Mouse (Mus musculus) intestine, postnatal 0 days (tissue): ENCODE measurements around the gene Dok3. TPM values are rescaled to one million over a fixed set of nuclear protein-coding genes. Genes with fewer than 3 reads are reported as not detected.
A peak's percentile ranks its signal among the peaks of the same experiment; 100 is the strongest.

ENCODE experiments used
- ATAC-seq: fragments of 200-750 bp; cut with Nextera tagmentation; 2 replicates; pipeline ENCODE4 v1.8.0; 2017; ENCODE audit warnings: mild to moderate bottlenecking, moderate TSS enrichment, moderate library complexity
- H3K27ac ChIP-seq: fragments of 300-500 bp; sonication (generic); 2 replicates; pipeline ENCODE4 v1.5.1; 2014; ENCODE audit warnings: mild to moderate bottlenecking, low read depth, low read length, moderate library complexity
- H3K27me3 ChIP-seq: fragments of 300-500 bp; sonication (generic); replicated peaks from 2 replicates; pipeline ENCODE4 v1.6.1; 2014; ENCODE audit warnings: low read length, mixed read lengths; ENCODE audit not compliant: control insufficient read depth, insufficient read depth
- H3K36me3 ChIP-seq: fragments of 300-500 bp; sonication (generic); 2 replicates; pipeline ENCODE4 v1.6.1; 2014; ENCODE audit warnings: mild to moderate bottlenecking, moderate library complexity; ENCODE audit not compliant: control insufficient read depth, insufficient read depth
- H3K4me1 ChIP-seq: fragments of 300-500 bp; sonication (generic); replicated peaks from 2 replicates; pipeline ENCODE4 v1.6.1; 2014; ENCODE audit warnings: antibody characterized with exemption, low read length, mixed read lengths; ENCODE audit not compliant: control insufficient read depth, insufficient read depth
- H3K4me2 ChIP-seq: fragments of 300-500 bp; sonication (generic); replicated peaks from 2 replicates; pipeline ENCODE4 v1.6.1; 2014; ENCODE audit warnings: low read depth, mild to moderate bottlenecking, moderate library complexity
- H3K4me3 ChIP-seq: fragments of 300-500 bp; sonication (generic); 2 replicates; pipeline ENCODE4 v1.5.1; 2014; ENCODE audit warnings: low read depth, low read length
- H3K9ac ChIP-seq: fragments of 300-500 bp; sonication (generic); 2 replicates; pipeline ENCODE4 v1.6.1; 2014; ENCODE audit warnings: mild to moderate bottlenecking, low read depth, low read length
- H3K9me3 ChIP-seq: fragments of 300-500 bp; sonication (generic); 2 replicates; pipeline ENCODE4 v1.6.1; 2016; ENCODE audit warnings: mixed run types; ENCODE audit not compliant: control insufficient read depth
- CTCF ChIP-seq: sonication (generic); IDR thresholded peaks from 2 replicates; pipeline ENCODE4 v1.5.1; 2016; ENCODE audit warnings: low read depth, mild to moderate bottlenecking, control low read depth, antibody characterized with exemption, moderate library complexity
- WGBS: fragments of 180-500 bp; shearing (Covaris S2); extraction: QIAGEN DNeasy Blood & Tissue Kit; methylation state at CpG from one replicate; pipeline ENCODE4 v1.1.7; 2014; 5-methylcytosine and 5-hydroxymethylcytosine counted together
- polyA plus RNA-seq: library from polyadenylated mRNA; unstranded; fragments of >200 nt; fragmentation: Nextera tagmentation; extraction: Ambion mirVana; gene quantifications from 2 replicates; pipeline ENCODE4 v1.2.1, GENCODE M21; 2015

The Dok3 gene
- polyA plus RNA-seq, 1 experiment from 2014 or later: 1.6 TPM

DNA sequence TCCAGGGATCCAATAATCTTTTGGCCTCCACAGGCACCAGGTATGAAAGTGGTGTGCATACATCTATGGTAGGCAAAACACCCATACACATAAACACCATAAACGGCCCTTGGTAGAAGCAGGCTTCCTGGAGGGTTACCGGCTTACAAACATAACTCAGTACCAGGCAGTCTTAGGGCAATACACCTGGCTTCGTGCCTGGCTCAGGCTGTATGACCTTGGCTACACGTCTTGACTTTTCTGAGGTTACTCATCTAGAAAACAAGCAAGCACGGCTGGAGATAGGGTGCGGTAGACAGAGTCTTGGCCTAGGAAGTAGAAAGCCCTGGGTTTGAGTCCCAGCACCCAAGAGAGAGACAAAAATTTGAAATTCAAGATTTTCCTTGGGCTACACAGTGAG lies 32.4 kb downstream of the Dok3 start:
- Histone ChIP-seq H3K9ac (no peak overlapping the region), H3K4me3 (no peak overlapping the region), H3K27ac (no peak overlapping the region), H3K27me3 (no peaks in the 10 kb centered on the region), H3K9me3 (no peaks in the 10 kb centered on the region), H3K36me3 (peaks cover 30% of the 10 kb centered on the region), H3K4me2 (no peak overlapping the region), H3K4me1 (no peaks in the 10 kb centered on the region)
- no peak for ATAC-seq
- TF ChIP-seq CTCF: no peak
- WGBS: 77% methylated on average over 6 of the region's 6 CpGs

- 65% methylated on average over 4 of the region's 4 CpGs for WGBS
- Histone ChIP-seq H3K27me3 (0 out of 2 replicates have a peak, but pooled peaks cover 4% of the 10 kb centered on the region), H3K4me2 (no peak overlapping the region), H3K27ac (no peak overlapping the region), H3K9ac (no peak overlapping the region), H3K4me3 (no peak overlapping the region), H3K4me1 (no peaks in the 10 kb centered on the region), H3K9me3 (no peaks in the 10 kb centered on the region), H3K36me3 (peaks cover 23% of the 10 kb centered on the region)
- ATAC-seq: no peak
- no peak for TF ChIP-seq CTCF
Observed at GRCm38 (mm10) chr13:55495702-55496101, 33.4 kb downstream of the Dok3 start.

DNA sequence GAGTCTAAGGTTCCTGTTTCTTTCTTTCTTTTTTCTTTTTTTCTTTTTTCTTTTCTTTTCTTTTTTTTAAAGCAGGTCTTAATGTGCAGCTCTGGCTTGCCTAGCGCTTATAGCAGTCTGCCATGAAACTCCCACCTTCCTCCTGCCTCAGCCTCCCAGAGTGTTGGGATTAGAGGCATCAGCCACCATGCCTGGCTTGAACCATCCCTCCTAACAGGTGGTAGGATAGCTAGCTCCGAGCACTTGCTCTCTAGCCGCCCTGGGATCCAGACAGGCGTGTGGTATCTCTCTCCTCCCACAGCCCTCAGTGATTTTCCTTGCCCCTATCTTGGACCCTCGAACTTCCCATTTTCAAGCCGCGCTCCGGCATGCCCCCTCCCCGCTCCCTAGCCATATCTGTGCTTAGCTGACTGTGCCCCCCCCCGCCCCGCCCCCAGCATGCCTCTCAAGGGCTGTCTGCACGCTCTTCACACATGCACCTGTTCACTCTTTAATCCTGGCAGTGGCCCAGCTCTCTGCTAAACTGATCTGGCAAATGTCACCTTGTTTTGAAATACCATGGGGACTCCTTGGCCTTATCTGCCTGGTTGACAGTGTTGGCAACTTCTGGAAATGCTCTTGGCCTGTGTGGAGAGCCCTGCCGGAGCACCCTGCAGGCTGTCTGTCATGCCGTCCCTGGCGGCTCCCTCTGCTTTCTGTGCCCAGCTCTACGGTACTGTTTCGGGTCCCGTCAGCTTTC lies 34.0 kb downstream of the Dok3 start:
- no peak overlapping the region for H3K4me2 ChIP-seq
- ATAC-seq: no peak
- H3K9ac ChIP-seq: no peak overlapping the region
- 31% methylated on average over 18 of the region's 18 CpGs for WGBS
- H3K27me3 ChIP-seq: 0 out of 2 replicates have a peak, but pooled peaks cover 4% of the 10 kb centered on the region
- no peaks in the 10 kb centered on the region for H3K4me1 ChIP-seq
- peaks cover 17% of the 10 kb centered on the region; the same call in 1 of the 2 replicates for H3K36me3 ChIP-seq
- H3K9me3 ChIP-seq: no peaks in the 10 kb centered on the region
- TF ChIP-seq CTCF: no peak
- H3K4me3 ChIP-seq: no peak overlapping the region
- H3K27ac ChIP-seq: no peak overlapping the region

DNA sequence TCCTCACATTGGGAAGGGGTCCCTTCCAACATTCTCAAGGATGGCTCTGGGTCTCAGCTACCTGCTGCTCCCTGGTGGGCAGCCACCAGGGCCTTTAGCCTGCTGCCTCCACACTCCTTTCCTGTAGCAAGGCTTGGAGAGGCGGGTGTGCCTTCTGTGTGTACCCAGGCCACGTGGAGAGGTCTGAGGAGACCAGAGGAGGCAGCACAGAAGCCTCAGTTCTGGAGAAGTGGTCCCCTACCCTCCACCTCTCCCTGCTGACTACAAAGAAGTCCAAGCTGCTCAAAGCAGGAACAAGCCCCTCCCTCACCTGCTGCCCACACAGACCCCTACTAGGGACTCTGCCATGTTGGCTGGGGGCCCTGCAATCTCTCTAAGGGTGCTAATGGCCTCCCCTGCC lies 34.8 kb downstream of the Dok3 start:
- Histone ChIP-seq H3K4me3 (no peak overlapping the region), H3K4me1 (no peaks in the 10 kb centered on the region), H3K9ac (no peak overlapping the region), H3K4me2 (no peak overlapping the region), H3K36me3 (peaks cover 11% of the 10 kb centered on the region; the same call in 1 of the 2 replicates), H3K27me3 (0 out of 2 replicates have a peak, but pooled peaks cover 4% of the 10 kb centered on the region), H3K27ac (no peak overlapping the region), H3K9me3 (no peaks in the 10 kb centered on the region)
- ATAC-seq: no peak
- 0 out of 2 replicates have a peak, but pooled peaks have one; percentile 4 for TF ChIP-seq CTCF
- WGBS: 16% methylated on average over 2 of the region's 2 CpGs

GRCm38 (mm10) chr13:55487578-55488498 lies 41.3 kb downstream of the Dok3 start, which contains the start of gene Dbn1:
Gene Dbn1 (minus strand): TSS chr13:55488111.
- Histone ChIP-seq H3K27ac (peak within 1 kb of the TSS; percentile 66), H3K4me2 (peak within 1 kb of the TSS; percentile 81), H3K9me3 (no peaks in the 10 kb centered on the region), H3K27me3 (peaks cover 18% of the 10 kb centered on the region; the same call in 1 of the 2 replicates), H3K9ac (peak within 1 kb of the TSS; percentile 74), H3K36me3 (no peaks in the 10 kb centered on the region; the same call in 1 of the 2 replicates), H3K4me1 (0 out of 2 replicates have a peak, but pooled peaks cover 2% of the 10 kb centered on the region), H3K4me3 (peak within 1 kb of the TSS; percentile 64)
- peak; percentile 52 for ATAC-seq
- TF ChIP-seq CTCF: 0 out of 2 replicates have a peak, but pooled peaks have one; percentile 9
- WGBS: 3% methylated on average over 45 of the region's 83 CpGs
